Mouse (Mus musculus) ES-Bruce4 (cell line): ENCODE measurements around the gene Etv6.

Source experiments
- EP300 ChIP-seq: IDR thresholded peaks from 2 replicates; pipeline ENCODE4 v1.6.1; 2011; ENCODE audit warnings: low read depth, low read length; ENCODE audit not compliant: insufficient read depth
- POLR2A ChIP-seq: IDR thresholded peaks from one replicate; pipeline ENCODE4 v1.8.1; 2011; ENCODE audit warnings: low read length; ENCODE audit not compliant: insufficient read depth

DNA sequence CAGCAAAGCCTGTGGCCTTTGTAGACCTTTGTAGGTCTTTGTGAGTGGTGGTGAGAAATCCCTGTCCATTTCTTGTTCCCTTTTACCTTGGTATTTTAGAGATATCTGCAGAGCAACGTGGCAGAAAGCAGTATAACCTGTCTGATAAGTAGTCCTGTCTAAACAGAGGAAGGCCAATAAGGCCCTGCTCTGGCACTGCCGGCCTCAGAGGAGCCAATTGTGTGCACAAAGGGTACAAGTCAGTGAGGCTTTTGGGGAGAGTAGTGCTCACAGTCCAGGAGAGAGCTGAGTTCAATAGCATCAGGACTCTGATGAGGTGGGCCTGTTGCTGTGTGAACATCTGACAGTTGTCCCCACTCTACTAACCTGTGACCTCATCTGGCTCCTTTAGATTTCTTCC, 77.7 kb downstream of the Etv6 start:
- TF ChIP-seq POLR2A (no peak), EP300 (no peak)
